Mouse (Mus musculus) layer of hippocampus, postnatal 25 days (tissue): ENCODE results near the gene Ube2n. TPM values are rescaled to one million over a fixed set of nuclear protein-coding genes. Genes with fewer than 3 reads are reported as not detected.

ENCODE experiments used
- DNase-seq, 2 experiments: peaks; one replicate each; pipeline ENCODE4 v3.0.0; 2022; ENCODE audit warnings: mixed read lengths in 2 of 2, low spot score in 1 of 2; ENCODE audit errors: extremely low spot score in 1 of 2
- microRNA-seq, 2 experiments: library from miRNA; unstranded; fragments of <30 nt; microRNA quantifications; one replicate each; pipeline ENCODE4 v1.2.0; 2021
- total RNA-seq, 2 experiments: library from RNA; stranded (reverse); gene quantifications; 2 replicates each; pipeline ENCODE4 v1.2.3; 2021

Gene Ube2n
- total RNA-seq, 2 experiments from 2014 or later = 186 to 197 TPM

DNA sequence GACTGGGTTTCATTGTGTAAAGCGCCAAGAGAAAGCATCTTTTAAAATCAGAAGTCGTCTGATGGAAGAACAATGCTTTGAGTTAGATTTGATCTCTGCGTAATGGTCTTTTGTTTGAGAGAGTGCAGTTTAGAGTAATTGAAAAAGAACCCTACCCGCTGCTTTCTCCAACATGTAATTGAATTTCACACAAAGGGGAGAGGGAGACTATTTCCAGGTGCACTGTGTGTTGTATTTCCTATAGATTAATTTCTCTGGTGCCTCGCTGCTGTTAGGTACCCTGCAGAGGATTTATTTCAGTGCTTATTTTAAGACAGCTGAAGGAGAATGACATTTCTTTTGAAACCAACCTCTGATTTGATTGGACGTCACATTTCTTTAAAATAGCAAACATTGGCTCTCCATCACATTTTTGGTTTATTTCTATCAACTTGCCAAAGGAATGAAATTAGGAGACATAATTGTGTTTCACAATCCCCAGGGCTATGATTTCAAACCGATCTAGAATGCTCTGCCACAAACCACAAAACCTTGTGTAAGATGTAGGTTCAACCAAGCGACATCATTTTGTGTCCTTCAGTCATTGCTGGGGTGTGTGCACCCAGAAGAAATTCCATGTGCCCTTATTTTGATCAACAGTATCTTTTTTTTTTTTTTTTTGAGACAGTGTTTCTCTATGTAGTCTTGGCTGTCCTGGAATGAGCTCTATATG, 72.7 kb downstream of the Ube2n start:
- DNase-seq = no peak

DNA sequence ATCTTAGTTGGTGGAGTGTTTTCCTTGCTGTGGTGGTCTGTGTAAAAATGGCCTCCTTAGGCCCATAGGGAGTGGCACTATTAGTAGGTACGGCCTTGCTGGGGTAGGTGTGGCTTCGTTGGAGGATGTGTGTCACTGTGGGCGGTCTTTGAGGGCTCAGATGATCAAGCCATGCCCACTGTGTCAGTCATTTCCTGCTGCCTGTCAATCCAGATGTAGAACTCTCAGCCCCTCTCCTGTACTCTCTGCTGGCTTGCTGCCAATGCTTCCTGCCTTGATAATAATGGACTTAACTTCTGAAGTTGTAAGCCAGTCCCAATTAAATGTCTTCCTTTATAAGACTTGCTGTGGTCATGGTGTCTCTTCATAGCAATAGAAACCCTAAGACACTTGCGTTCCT, 74.3 kb downstream of the Ube2n start:
- DNase-seq = no peak

DNA sequence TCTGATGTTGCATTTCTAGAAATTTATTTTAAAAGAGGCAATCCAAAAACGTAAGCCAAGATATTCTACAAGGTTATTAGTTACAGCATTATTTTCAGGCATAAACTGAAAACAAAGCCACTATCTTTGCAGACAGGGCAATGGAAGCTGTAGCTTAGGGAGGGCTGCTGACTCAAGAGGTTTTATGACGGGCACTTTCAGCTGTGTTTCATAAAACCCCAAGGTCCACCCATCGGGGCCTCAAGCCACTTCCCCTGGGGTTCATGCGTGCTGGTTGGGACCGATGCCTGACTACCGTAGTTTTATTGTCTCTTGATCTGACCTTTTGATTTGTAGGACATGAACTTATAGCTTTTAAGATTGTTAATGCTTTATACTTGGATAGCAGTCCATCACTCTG, 75.3 kb downstream of the Ube2n start:
- no peak for DNase-seq

DNA sequence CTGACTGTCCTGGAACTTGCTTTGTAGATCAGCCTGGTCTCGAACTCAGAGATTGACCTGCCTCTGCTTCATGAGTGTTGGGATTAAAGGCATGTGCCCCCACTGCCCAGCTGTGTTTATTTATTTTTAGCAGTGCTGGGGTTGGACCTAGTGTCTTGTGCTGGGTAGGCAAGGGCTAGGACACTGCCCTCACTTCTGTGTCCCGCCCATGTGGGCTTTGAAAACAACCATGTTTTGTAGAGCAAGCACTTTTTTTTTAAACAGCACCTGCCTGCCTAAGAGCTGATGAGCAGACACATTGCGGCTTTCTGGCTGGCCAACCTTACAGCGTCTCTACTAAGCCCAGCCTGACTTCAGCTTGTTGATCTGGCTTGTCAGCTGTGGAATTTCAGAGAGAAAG, 76.3 kb downstream of the Ube2n start:
- DNase-seq = no peak

DNA sequence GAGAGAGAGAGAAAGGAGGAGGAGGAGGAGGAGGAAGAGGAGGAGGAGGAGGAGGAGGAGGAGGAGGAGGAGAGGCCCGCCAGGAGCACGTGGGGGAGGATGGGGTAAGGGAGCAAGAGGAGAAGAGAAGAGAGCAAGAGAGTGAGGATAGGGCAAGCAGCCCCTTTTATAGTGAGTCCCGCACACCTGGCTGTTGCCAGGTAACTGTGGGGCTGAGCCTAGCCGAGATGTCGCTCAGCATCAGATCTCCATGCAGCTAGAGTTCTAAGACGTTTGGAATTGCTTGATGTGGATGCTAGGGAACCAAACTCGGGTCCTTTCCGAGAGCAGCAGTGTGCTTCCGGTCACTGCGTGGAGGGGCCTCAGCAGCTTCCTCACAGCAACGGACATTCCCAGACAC, 79.5 kb downstream of the Ube2n start:
- DNase-seq = no peak

Small RNA genes within 50 kb of the gene (microRNA-seq; reads per million reads assigned to microRNA genes)
- gene Mir3058 = 5.8 to 8.3 reads per million in 2 experiments

Other genes starting within 250 kb of the Ube2n start
- gene Cradd, start 191.0 kb upstream of the Ube2n start, total RNA-seq = 1 to 10 TPM; 5.9 to 6.4 TPM
- gene Socs2, start 98.0 kb upstream of the Ube2n start, total RNA-seq = 10 to 100 TPM; 34.7 to 42.2 TPM
- gene Mrpl42, start 13.2 kb upstream of the Ube2n start, total RNA-seq = 10 to 100 TPM; 77.2 to 77.9 TPM
- gene Nudt4, start 49.0 kb downstream of the Ube2n start, total RNA-seq = 10 to 100 TPM; 84.4 to 90.5 TPM
- not detected for gene Anapc15-ps, start 158.3 kb downstream of the Ube2n start, total RNA-seq